Mouse (Mus musculus) adrenal gland, adult (tissue): ENCODE measurements around the gene Olfr1564.
A peak's percentile ranks its signal among the peaks of the same experiment; 100 is the strongest.
"Not testable (repeated sequence)": the region's sequence is repeated elsewhere in the genome, so short reads cannot be mapped to it uniquely, and the experiment has no call there.

ENCODE experiments used
- DNase-seq, 2 experiments: peaks; one replicate each; pipeline ENCODE4 v3.0.0; 2022 to 2023; ENCODE audit warnings: low spot score in 1 of 2; ENCODE audit not compliant: inconsistent age in 2 of 2

Gene Olfr1564

GRCm38 (mm10) chr17:33221590-33221989, at the start of gene Olfr1564:
TSS of gene Olfr1564 (minus strand) at chr17:33221690.
- DNase-seq = no peak

- DNase-seq = peak in 1 of 2 experiments; percentile 12
Observed at GRCm38 (mm10) chr17:33268907-33269306, 47.4 kb upstream of the Olfr1564 start.

- DNase-seq = no peak
Observed at GRCm38 (mm10) chr17:33264376-33264775, 42.9 kb upstream of the Olfr1564 start, which contains the start of gene Olfr63. TSS of gene Olfr63 (plus strand) at chr17:33264676.

- DNase-seq = not testable (repeated sequence)
Observed at GRCm38 (mm10) chr17:33255319-33255657, 33.8 kb upstream of the Olfr1564 start.

- not testable (repeated sequence) for DNase-seq
Observed at GRCm38 (mm10) chr17:33254530-33255318, 33.2 kb upstream of the Olfr1564 start, which contains the start of gene Zfp955a. TSS of gene Zfp955a (minus strand) at chr17:33255145.

- DNase-seq = not testable (repeated sequence)
Observed at GRCm38 (mm10) chr17:33236646-33237045, 15.2 kb upstream of the Olfr1564 start.

GRCm38 (mm10) chr17:33191002-33191401, 30.5 kb downstream of the Olfr1564 start, which contains the start of gene Olfr239:
TSS of gene Olfr239 (plus strand) at chr17:33191302.
- DNase-seq = not testable (repeated sequence)

- not testable (repeated sequence) for DNase-seq
Observed at GRCm38 (mm10) chr17:33168147-33168546, 53.3 kb downstream of the Olfr1564 start, which contains the start of gene Olfr55. TSS of gene Olfr55 (plus strand) at chr17:33168447.
